Mouse (Mus musculus) ES-Bruce4 (cell line): ENCODE measurements around the gene Cd40. TPM values are rescaled to one million over a fixed set of nuclear protein-coding genes. Genes with fewer than 3 reads are reported as not detected.

Source experiments
- H3K27ac ChIP-seq: 2 replicates; pipeline ENCODE4 v1.5.1; 2012; ENCODE audit warnings: low read length, inconsistent platforms; ENCODE audit not compliant: insufficient read depth
- H3K27me3 ChIP-seq: 2 replicates; pipeline ENCODE4 v1.6.1; 2012; ENCODE audit warnings: mild to moderate bottlenecking, low read length, inconsistent platforms; ENCODE audit not compliant: control insufficient read depth, poor library complexity, insufficient read depth, severe bottlenecking
- H3K36me3 ChIP-seq: 2 replicates; pipeline ENCODE4 v1.6.1; 2012; ENCODE audit warnings: inconsistent platforms, mild to moderate bottlenecking, low read length, moderate library complexity; ENCODE audit not compliant: control insufficient read depth, poor library complexity, insufficient read depth, severe bottlenecking
- H3K4me1 ChIP-seq: one replicate; pipeline ENCODE4 v1.8.1; 2011; ENCODE audit warnings: low read length; ENCODE audit not compliant: control insufficient read depth, insufficient read depth
- H3K4me3 ChIP-seq: 2 replicates; pipeline ENCODE4 v1.5.1; 2011; ENCODE audit warnings: low read depth, mild to moderate bottlenecking, low read length
- H3K9ac ChIP-seq: 2 replicates; pipeline ENCODE4 v1.6.1; 2012; ENCODE audit warnings: low read depth, mild to moderate bottlenecking, inconsistent platforms; ENCODE audit not compliant: poor library complexity, severe bottlenecking
- H3K9me3 ChIP-seq: replicated peaks from 2 replicates; pipeline ENCODE4 v1.6.1; 2012; ENCODE audit warnings: mild to moderate bottlenecking, low read length, inconsistent platforms; ENCODE audit not compliant: control insufficient read depth, poor library complexity, insufficient read depth, severe bottlenecking
- CTCF ChIP-seq: IDR thresholded peaks from one replicate; pipeline ENCODE4 v1.8.1; 2011; ENCODE audit warnings: low read depth, low read length
- EP300 ChIP-seq: IDR thresholded peaks from 2 replicates; pipeline ENCODE4 v1.6.1; 2011; ENCODE audit warnings: low read depth, low read length; ENCODE audit not compliant: insufficient read depth
- POLR2A ChIP-seq: IDR thresholded peaks from one replicate; pipeline ENCODE4 v1.8.1; 2011; ENCODE audit warnings: low read length; ENCODE audit not compliant: insufficient read depth
- polyA plus RNA-seq: library from polyadenylated mRNA; stranded (reverse); fragments of >200 nt; gene quantifications from 2 replicates; pipeline ENCODE4 v1.2.4, GENCODE M21; 2011; ENCODE audit warnings: low read depth; ENCODE audit not compliant: missing spikeins, insufficient read depth, insufficient read length

Cd40 gene
- polyA plus RNA-seq, 1 experiment, result 5.8 TPM

DNA sequence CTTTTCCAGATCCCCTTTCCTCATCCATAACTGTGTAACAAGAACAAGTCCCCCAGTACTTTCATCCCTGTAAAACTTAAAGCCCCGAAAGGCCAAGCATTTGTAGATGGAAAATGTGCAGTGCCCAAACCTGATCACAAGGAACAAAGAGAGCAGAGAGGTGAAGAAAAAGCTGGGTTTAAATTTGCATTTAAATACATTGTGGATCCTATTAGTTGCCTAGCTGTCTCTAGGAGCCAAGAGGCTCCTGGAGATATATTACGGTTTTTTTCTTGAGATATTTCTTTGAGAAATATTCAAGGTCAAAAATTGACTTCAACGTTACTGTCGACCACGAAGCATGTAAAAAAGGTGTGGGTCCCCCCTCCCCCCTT lies 20.4 kb upstream of the Cd40 start:
- no peak overlapping the region for H3K9ac ChIP-seq
- TF ChIP-seq CTCF, result no peak
- no peak for TF ChIP-seq POLR2A
- no peak for TF ChIP-seq EP300
- no peaks in the 10 kb centered on the region for H3K9me3 ChIP-seq
- no peak overlapping the region for H3K27ac ChIP-seq
- H3K36me3 ChIP-seq, result no peaks in the 10 kb centered on the region
- H3K4me3 ChIP-seq, result no peak overlapping the region
- no peaks in the 10 kb centered on the region for H3K27me3 ChIP-seq
- no peaks in the 10 kb centered on the region for H3K4me1 ChIP-seq

DNA sequence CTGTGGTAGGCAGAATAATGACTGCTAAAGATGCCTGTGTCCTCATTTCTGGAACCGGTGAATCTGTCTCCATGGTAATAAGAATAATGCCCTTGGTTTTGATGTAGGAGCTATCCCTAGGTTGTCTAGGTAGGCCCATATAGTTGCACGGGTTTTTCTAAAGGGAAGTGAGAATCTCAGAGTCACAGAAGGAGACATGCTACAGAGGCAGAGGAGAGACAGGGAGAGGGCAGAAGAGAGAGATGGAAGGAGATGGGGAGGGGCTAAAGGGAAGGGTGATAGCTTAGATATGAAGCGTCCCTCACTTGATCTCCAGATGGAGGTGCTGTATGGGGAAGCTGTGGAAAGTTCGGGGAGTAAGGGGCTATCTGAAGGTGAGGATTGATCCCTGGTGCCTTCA lies 18.0 kb upstream of the Cd40 start:
- Histone ChIP-seq H3K4me1 (no peaks in the 10 kb centered on the region), H3K9ac (no peak overlapping the region), H3K27ac (no peak overlapping the region), H3K27me3 (no peaks in the 10 kb centered on the region), H3K36me3 (no peaks in the 10 kb centered on the region), H3K4me3 (no peak overlapping the region), H3K9me3 (no peaks in the 10 kb centered on the region)
- TF ChIP-seq CTCF, result no peak
- TF ChIP-seq EP300, result no peak
- no peak for TF ChIP-seq POLR2A

DNA sequence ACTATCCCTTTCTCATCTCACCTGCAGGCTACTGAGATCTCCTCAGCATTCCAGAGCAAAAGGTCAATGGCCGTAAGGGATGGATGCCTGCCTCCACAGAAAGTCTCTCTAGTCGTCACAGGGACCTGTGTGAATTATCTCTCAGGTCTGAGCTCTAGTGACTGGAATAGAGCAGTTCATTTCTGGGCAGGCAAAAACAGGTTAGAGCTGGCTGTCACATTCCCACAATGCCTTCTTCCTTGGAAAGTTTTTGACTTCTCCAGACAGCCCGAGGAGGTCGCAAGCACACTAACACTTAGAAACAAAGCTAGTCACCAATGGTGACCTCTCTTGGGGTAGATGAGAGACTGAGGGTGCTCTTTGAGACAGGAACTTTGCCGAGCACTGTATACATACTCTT lies 13.3 kb upstream of the Cd40 start:
- Histone ChIP-seq H3K4me3 (no peak overlapping the region), H3K4me1 (no peaks in the 10 kb centered on the region), H3K27me3 (no peaks in the 10 kb centered on the region), H3K9me3 (no peaks in the 10 kb centered on the region), H3K9ac (no peak overlapping the region), H3K36me3 (no peaks in the 10 kb centered on the region), H3K27ac (no peak overlapping the region)
- TF ChIP-seq EP300 (no peak), CTCF (no peak), POLR2A (no peak)

- TF ChIP-seq CTCF, result no peak
- TF ChIP-seq EP300, result no peak
- TF ChIP-seq POLR2A, result no peak
- H3K4me3 ChIP-seq, result no peak overlapping the region
- no peaks in the 10 kb centered on the region for H3K9me3 ChIP-seq
- H3K27me3 ChIP-seq, result no peaks in the 10 kb centered on the region
- H3K27ac ChIP-seq, result no peak overlapping the region
- H3K9ac ChIP-seq, result no peak overlapping the region
- H3K36me3 ChIP-seq, result no peaks in the 10 kb centered on the region
- H3K4me1 ChIP-seq, result no peaks in the 10 kb centered on the region
These were observed 12.3 kb upstream of the Cd40 start for GRCm38 (mm10) chr2:165043090-165043636.

GRCm38 (mm10) chr2:165043729-165044128 lies 11.7 kb upstream of the Cd40 start:
- Histone ChIP-seq H3K27ac (no peak overlapping the region), H3K4me1 (no peaks in the 10 kb centered on the region), H3K9me3 (no peaks in the 10 kb centered on the region), H3K36me3 (no peaks in the 10 kb centered on the region), H3K4me3 (no peak overlapping the region), H3K27me3 (no peaks in the 10 kb centered on the region), H3K9ac (no peak overlapping the region)
- TF ChIP-seq POLR2A (no peak), CTCF (no peak), EP300 (no peak)

DNA sequence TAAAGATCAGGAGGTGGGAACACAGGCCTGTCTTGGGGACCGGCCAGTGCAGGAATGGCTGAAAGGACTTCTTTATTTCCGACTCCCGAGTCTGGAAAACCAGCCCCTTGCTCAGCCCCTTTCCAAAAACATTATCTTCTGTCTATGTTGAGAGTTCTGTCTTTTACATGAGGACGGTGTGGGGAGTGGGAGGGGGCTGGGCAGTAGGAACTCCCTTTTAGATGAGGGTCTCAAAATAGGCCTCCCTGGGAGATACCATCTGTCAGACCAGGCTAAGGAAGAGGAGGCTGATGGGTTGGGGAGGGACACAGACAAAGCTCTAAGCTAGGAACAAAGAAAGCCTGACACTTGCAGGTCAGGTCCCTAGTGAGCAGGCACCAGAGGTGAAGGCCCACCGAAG lies 6.4 kb upstream of the Cd40 start:
- TF ChIP-seq POLR2A (no peak), CTCF (no peak), EP300 (no peak)
- H3K27ac ChIP-seq, result no peak overlapping the region
- H3K9ac ChIP-seq, result no peak overlapping the region
- no peak overlapping the region for H3K4me3 ChIP-seq
- no peaks in the 10 kb centered on the region for H3K4me1 ChIP-seq
- H3K9me3 ChIP-seq, result no peaks in the 10 kb centered on the region
- H3K36me3 ChIP-seq, result no peaks in the 10 kb centered on the region
- H3K27me3 ChIP-seq, result no peaks in the 10 kb centered on the region
